Mouse (Mus musculus): ENCODE data around the gene Usb1.
A peak's percentile ranks its signal among the peaks of the same experiment; 100 is the strongest.

The Usb1 gene

DNA sequence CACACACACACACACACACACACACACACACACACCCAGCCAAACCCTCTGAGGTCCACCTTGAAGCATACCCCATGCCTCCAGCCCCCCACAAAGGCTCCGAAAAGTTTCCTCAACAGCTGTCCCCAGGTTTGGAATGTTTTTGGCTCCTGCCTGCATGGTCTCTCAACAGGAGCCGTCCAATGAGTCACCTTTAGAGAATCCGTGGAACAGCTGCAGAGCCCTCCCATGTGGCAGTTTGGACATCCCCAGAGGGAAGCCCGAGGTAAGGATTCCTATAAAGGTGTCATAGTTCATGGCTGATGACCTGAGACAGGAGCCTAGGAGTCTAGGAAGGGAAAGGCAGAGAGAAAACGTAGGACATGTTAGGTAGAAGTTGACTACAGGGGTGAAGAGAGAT lies 54.0 kb downstream of the Usb1 start:
- TF ChIP-seq NANOG (IDR thresholded peaks at IDR 0.05; ENCODE audit: borderline replicate concordance, low read length) (no peak), POU5F1 (IDR thresholded peaks at IDR 0.05; ENCODE audit: borderline replicate concordance, low read length) (no peak), CTCF (conservative IDR thresholded peaks at IDR 0.05; ENCODE audit: low read length) (no peak)
- 0 out of 2 replicates have a peak, but pooled peaks cover 4% of the 10 kb centered on the region for H3K9me3 ChIP-seq (ENCODE audit: low read length)
- peaks cover 6% of the 10 kb centered on the region for H3K4me1 ChIP-seq (replicated peaks; ENCODE audit: low read depth, low read length)
- no peaks in the 10 kb centered on the region for H3K36me3 ChIP-seq (ENCODE audit: insufficient read depth, low read length)
- H3K27me3 ChIP-seq (ENCODE audit: insufficient read depth, low read length), result no peaks in the 10 kb centered on the region
- H3K4me3 ChIP-seq (replicated peaks; ENCODE audit: low read length), result no peak overlapping the region

DNA sequence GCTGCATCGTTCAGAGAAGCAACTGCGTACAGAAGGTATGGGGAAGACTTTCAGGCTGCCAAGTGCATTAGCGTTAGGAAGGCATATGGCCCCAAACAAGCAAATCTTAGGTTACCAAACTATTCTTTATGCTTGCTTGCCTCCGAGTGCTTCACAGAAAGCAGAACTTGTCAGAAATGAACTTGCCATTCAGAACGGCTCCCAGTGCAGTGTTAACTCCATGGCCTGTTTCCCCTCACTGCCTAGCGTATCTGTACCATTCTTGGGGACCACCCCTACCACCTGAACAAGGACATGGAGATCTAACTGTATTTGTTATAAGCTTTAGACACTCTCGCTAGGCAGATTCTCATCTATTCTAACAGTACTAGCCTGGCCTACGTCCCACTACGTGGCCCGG lies 55.1 kb downstream of the Usb1 start:
- TF ChIP-seq CTCF (conservative IDR thresholded peaks at IDR 0.05; ENCODE audit: low read length) (no peak), NANOG (IDR thresholded peaks at IDR 0.05; ENCODE audit: borderline replicate concordance, low read length) (no peak), POU5F1 (IDR thresholded peaks at IDR 0.05; ENCODE audit: borderline replicate concordance, low read length) (no peak)
- H3K36me3 ChIP-seq (ENCODE audit: insufficient read depth, low read length), result no peaks in the 10 kb centered on the region
- peaks cover 6% of the 10 kb centered on the region for H3K4me1 ChIP-seq (replicated peaks; ENCODE audit: low read depth, low read length)
- no peak overlapping the region for H3K4me3 ChIP-seq (replicated peaks; ENCODE audit: low read length)
- 0 out of 2 replicates have a peak, but pooled peaks cover 4% of the 10 kb centered on the region for H3K9me3 ChIP-seq (ENCODE audit: low read length)
- no peaks in the 10 kb centered on the region; the same call in 1 of the 2 replicates for H3K27me3 ChIP-seq (ENCODE audit: insufficient read depth, low read length)

DNA sequence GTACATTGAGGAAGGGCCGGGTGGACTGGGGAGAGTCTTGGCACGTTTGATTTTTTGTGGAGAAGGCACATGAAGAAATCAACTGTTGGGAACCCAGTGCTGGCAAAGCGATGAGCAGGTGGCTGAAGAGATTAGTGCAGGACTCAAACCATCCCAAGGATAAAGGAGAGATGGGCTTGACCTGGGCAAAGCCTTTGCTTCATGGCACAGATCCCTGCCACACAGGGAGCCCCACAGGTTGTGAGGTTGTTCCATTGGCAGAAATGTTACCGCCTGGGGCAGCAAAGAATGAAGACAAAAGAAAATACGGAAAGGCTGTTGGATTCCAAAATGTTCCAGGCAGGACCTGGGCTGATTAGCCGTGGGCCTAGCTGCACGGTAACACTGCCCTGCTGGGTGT lies 55.9 kb downstream of the Usb1 start:
- TF ChIP-seq POU5F1 (IDR thresholded peaks at IDR 0.05; ENCODE audit: borderline replicate concordance, low read length), result no peak
- TF ChIP-seq NANOG (IDR thresholded peaks at IDR 0.05; ENCODE audit: borderline replicate concordance, low read length), result no peak
- no peak for TF ChIP-seq CTCF (conservative IDR thresholded peaks at IDR 0.05; ENCODE audit: low read length)
- Histone ChIP-seq H3K9me3 (ENCODE audit: low read length) (0 out of 2 replicates have a peak, but pooled peaks cover 4% of the 10 kb centered on the region), H3K36me3 (ENCODE audit: insufficient read depth, low read length) (no peaks in the 10 kb centered on the region), H3K4me1 (replicated peaks; ENCODE audit: low read depth, low read length) (peaks cover 6% of the 10 kb centered on the region), H3K27me3 (ENCODE audit: insufficient read depth, low read length) (no peaks in the 10 kb centered on the region; the same call in 1 of the 2 replicates), H3K4me3 (replicated peaks; ENCODE audit: low read length) (no peak overlapping the region)

DNA sequence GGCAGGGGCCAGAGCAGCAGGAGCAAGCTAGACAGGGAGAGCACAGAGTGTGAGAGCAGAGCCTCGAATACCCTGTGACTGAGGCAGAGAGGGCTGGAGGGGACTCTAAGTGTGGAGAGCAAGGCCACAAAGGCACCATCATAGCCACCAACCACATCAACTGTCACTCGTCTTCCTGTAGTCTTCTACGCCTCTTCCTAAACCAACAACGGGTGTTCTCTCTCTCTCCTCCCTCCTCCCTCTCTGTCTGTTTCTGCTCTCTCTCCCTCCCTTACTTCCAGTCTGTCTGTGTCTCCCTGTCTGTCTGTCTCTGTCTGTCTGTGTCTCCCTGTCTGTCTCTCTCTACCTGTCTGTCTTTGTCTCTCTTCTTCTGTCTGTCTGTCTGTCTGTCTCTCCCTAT lies 58.2 kb downstream of the Usb1 start:
- TF ChIP-seq NANOG (IDR thresholded peaks at IDR 0.05; ENCODE audit: borderline replicate concordance, low read length) (no peak), POU5F1 (IDR thresholded peaks at IDR 0.05; ENCODE audit: borderline replicate concordance, low read length) (no peak), CTCF (conservative IDR thresholded peaks at IDR 0.05; ENCODE audit: low read length) (no peak)
- peaks cover 17% of the 10 kb centered on the region for H3K4me1 ChIP-seq (replicated peaks; ENCODE audit: low read depth, low read length)
- H3K36me3 ChIP-seq (ENCODE audit: insufficient read depth, low read length), result no peaks in the 10 kb centered on the region
- 0 out of 2 replicates have a peak, but pooled peaks cover 4% of the 10 kb centered on the region for H3K9me3 ChIP-seq (ENCODE audit: low read length)
- no peaks in the 10 kb centered on the region; the same call in 1 of the 2 replicates for H3K27me3 ChIP-seq (ENCODE audit: insufficient read depth, low read length)
- H3K4me3 ChIP-seq (replicated peaks; ENCODE audit: low read length), result no peak overlapping the region

DNA sequence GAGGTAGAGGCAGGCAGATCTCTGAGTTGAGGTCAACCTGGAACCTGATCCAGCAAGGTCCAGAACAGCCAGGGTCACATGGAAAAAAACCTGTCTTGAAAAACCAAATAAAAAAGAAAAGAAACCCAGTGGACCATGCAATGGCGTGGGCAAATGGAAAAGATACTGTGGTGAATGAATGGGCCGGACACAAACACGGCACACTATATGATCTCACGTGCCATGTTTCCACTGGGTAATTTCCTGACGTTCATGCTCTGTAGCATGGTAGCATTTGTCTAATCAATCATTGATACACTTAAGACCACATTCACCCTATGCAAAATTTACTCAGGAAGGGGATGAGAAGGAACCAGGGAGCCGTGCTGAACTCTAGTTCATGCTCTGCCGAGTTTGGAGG lies 59.0 kb downstream of the Usb1 start:
- Histone ChIP-seq H3K27me3 (ENCODE audit: insufficient read depth, low read length) (no peaks in the 10 kb centered on the region; the same call in 1 of the 2 replicates), H3K36me3 (ENCODE audit: insufficient read depth, low read length) (no peaks in the 10 kb centered on the region), H3K4me3 (replicated peaks; ENCODE audit: low read length) (no peak overlapping the region), H3K4me1 (replicated peaks; ENCODE audit: low read depth, low read length) (peaks cover 24% of the 10 kb centered on the region), H3K9me3 (ENCODE audit: low read length) (0 out of 2 replicates have a peak, but pooled peaks cover 4% of the 10 kb centered on the region)
- TF ChIP-seq POU5F1 (IDR thresholded peaks at IDR 0.05; ENCODE audit: borderline replicate concordance, low read length) (no peak), NANOG (IDR thresholded peaks at IDR 0.05; ENCODE audit: borderline replicate concordance, low read length) (no peak), CTCF (conservative IDR thresholded peaks at IDR 0.05; ENCODE audit: low read length) (no peak)

DNA sequence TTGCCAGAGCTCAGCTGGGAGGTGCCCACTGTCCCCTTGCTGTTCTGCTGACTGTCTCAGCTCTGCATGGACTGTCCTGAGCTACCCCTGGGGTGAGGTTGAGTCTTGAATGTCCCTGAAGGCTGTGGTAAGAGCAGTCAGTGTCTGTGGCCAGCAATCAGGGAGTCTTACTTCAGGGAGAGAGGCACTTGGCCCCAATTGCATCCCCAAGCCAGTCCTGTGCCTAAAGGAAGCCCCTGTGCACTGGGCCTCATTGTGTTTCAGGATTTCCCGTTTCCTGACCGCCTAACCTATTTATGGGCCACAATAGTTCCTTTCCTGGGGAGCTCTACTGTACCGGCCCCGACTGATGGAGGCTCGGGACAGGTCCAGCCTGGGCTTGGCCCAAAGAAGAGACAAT lies 60.5 kb downstream of the Usb1 start:
- no peaks in the 10 kb centered on the region for H3K36me3 ChIP-seq (ENCODE audit: insufficient read depth, low read length)

DNA sequence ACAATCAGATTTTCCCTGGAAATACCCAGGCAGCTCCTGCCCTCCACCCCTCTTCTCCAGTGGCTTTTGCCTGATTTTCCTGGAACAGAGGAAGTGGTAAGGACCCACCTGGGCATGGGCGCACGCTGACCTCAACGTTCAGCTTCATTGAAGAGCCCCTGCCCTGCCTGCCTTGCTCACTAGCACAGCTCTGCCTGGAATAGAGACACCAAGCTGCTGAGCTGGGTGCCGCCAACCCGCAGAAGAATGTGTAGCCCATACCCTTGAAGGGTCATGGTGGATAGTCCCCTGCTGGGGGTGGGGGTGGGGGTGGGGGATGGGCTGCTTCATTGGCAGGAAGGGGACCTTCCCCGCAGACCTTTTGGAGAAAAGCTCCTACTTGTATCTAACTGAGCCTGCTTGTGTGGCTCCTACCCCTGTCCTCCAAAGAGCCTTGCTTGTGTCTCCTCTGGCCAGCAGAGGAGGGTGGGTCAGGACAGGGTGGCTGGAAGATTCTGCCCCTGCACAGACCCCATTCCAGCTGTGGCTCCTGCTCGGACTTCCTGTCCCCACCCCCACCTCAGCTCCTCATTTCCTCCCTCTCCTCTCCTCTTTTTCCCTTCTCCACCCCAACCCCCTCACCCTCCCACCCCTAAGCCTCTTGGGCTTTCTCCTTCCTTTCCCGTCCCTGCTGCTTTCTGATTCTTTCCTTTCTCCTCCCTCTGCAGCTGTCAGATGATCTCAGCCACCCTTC lies 63.3 kb downstream of the Usb1 start:
- TF ChIP-seq CTCF (conservative IDR thresholded peaks at IDR 0.05; ENCODE audit: low read length) (no peak), NANOG (IDR thresholded peaks at IDR 0.05; ENCODE audit: borderline replicate concordance, low read length) (no peak), POU5F1 (IDR thresholded peaks at IDR 0.05; ENCODE audit: borderline replicate concordance, low read length) (no peak)
- peaks cover 34% of the 10 kb centered on the region for H3K4me1 ChIP-seq (replicated peaks; ENCODE audit: low read depth, low read length)
- no peaks in the 10 kb centered on the region for H3K36me3 ChIP-seq (ENCODE audit: insufficient read depth, low read length)

More for the DNA sequence above, 60.5 kb downstream of the Usb1 start:
- Histone ChIP-seq H3K4me1 (replicated peaks; ENCODE audit: low read depth, low read length) (peaks cover 39% of the 10 kb centered on the region), H3K27me3 (ENCODE audit: insufficient read depth, low read length) (no peaks in the 10 kb centered on the region; the same call in 1 of the 2 replicates), H3K9me3 (ENCODE audit: low read length) (no peaks in the 10 kb centered on the region), H3K4me3 (replicated peaks; ENCODE audit: low read length) (no peak overlapping the region)
- no peak for TF ChIP-seq NANOG (IDR thresholded peaks at IDR 0.05; ENCODE audit: borderline replicate concordance, low read length)
- TF ChIP-seq POU5F1 (IDR thresholded peaks at IDR 0.05; ENCODE audit: borderline replicate concordance, low read length), result no peak
- no peak for TF ChIP-seq CTCF (conservative IDR thresholded peaks at IDR 0.05; ENCODE audit: low read length)

DNA sequence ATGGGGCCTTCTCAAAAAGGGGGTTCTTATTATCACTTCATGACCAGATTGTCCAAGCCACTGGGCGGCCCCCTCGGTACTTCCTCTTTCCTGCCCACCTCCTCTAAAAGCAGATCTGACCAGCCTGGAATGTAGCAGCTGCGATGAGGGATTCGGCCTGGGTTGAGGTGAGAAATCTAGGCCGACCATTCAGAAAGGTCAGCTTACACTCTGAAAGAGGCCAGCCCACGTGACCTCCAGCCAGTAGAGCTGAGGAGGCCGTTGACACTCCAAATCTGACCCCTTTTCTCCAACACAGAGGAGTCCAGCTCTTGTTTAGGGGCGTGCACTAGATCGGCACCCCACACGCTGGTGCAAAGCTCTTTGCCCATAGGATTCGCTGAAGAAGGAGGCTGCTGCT lies 64.7 kb downstream of the Usb1 start:
- Histone ChIP-seq H3K36me3 (ENCODE audit: insufficient read depth, low read length) (no peaks in the 10 kb centered on the region), H3K4me3 (replicated peaks; ENCODE audit: low read length) (peak overlapping the region; percentile 10; the same call in 1 of the 2 replicates), H3K4me1 (replicated peaks; ENCODE audit: low read depth, low read length) (peaks cover 37% of the 10 kb centered on the region), H3K9me3 (ENCODE audit: low read length) (no peaks in the 10 kb centered on the region), H3K27me3 (ENCODE audit: insufficient read depth, low read length) (no peaks in the 10 kb centered on the region)
- TF ChIP-seq NANOG (IDR thresholded peaks at IDR 0.05; ENCODE audit: borderline replicate concordance, low read length) (no peak), POU5F1 (IDR thresholded peaks at IDR 0.05; ENCODE audit: borderline replicate concordance, low read length) (no peak), CTCF (conservative IDR thresholded peaks at IDR 0.05; ENCODE audit: low read length) (no peak)

More for the DNA sequence above, 63.3 kb downstream of the Usb1 start:
- no peaks in the 10 kb centered on the region for H3K9me3 ChIP-seq (ENCODE audit: low read length)
- no peaks in the 10 kb centered on the region; the same call in 1 of the 2 replicates for H3K27me3 ChIP-seq (ENCODE audit: insufficient read depth, low read length)
- peak overlapping the region; percentile 57 for H3K4me3 ChIP-seq (replicated peaks; ENCODE audit: low read length)
